Mouse (Mus musculus) right cerebral cortex, postnatal 4 days (tissue): ENCODE results near the gene Adgrl2.

Experiments
- DNase-seq: peaks from one replicate; pipeline ENCODE4 v3.0.0-alpha.2; 2022

Adgrl2 gene

GRCm38 (mm10) chr3:148871792-148872464 lies 118.4 kb downstream of the Adgrl2 start:
- no peak for DNase-seq

- DNase-seq, result no peak
Measured at GRCm38 (mm10) chr3:148867618-148868017, 122.7 kb downstream of the Adgrl2 start.

- no peak for DNase-seq
Measured at GRCm38 (mm10) chr3:148866633-148867032, 123.7 kb downstream of the Adgrl2 start.

DNA sequence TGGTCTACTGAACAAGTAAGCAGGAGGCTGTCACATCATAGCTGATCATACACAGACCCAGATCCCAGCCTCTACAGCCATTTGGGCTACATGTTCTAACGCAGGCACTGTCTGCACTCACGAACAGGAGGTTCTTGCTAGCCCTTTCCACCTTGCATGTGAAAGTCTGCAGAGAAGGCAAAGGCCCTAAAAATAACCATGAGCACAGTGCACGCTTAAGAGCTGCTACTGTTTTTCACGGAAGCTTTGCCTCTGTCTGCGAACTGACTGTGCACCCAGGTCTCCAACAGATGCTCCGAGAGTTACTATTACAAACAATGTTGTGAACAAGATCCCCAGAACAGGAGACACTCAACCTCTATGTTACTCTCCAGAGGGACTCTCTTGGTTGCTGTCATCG lies 124.3 kb downstream of the Adgrl2 start:
- DNase-seq, result no peak

DNA sequence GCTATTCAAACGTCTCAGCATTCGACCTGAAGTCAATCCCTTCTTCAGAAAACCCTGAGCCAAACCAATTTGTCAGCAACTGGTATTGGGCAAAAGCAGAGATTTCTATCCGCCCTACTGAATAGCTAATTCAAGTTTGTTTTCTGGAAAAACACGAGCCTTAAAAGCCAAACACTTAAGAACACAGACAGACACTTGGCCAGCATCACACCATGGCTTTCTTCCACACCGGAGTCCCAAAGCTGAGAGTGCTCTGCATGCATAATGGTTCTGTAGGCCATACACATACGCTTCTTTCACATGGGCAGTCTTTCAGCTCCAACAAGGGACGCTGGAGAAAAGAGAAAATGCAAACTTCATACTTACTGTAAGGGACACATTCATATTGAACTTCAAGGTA lies 125.1 kb downstream of the Adgrl2 start:
- no peak for DNase-seq

- no peak for DNase-seq
Measured at GRCm38 (mm10) chr3:148861860-148862259, 128.5 kb downstream of the Adgrl2 start.

DNA sequence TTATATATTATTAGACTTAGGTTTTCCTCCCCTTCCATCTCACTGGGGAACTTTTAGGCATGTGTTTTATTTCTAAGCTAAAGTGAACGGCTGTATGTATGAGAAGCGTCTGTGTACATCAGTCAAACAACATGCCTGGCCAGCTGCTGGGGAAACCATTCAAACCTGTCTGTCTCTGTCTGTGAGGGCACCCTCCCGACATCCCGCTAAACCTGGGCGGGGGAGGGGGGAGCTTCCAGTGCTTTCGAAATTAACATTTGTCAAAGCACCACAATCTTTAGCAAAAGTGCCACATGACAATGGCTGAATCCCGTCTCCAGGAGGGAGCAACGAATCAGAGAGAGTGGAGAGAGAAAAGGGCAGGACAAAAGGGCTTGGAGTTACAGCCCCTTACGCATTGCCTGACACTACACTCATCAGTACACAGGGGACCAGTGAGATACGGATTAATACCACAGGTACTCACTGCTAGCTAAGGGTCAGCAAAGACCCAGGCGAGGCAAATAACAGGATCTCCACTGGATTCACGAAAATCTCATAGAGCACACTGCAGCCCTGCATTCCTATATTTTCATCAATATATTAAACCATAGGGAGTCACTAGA lies 135.9 kb downstream of the Adgrl2 start:
- no peak for DNase-seq

DNA sequence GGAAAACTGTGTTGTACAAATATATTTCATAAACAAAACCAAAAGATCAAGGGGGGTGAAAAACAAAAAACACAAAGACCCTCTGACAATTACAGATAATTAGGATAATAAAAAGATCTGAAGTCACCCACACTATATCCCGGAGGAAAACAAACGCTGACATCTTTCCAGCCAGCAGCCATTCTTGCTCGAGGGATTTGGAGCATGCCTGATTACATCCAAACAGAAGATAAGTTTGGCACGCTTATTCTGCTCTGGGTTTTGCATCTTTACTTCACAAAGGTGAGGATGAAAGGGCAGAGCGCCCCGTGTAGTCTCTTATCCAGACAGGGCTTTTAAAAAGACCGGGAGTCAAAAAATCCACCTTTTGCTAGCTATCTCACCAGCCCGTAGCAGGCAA lies 137.0 kb downstream of the Adgrl2 start:
- DNase-seq, result no peak

DNA sequence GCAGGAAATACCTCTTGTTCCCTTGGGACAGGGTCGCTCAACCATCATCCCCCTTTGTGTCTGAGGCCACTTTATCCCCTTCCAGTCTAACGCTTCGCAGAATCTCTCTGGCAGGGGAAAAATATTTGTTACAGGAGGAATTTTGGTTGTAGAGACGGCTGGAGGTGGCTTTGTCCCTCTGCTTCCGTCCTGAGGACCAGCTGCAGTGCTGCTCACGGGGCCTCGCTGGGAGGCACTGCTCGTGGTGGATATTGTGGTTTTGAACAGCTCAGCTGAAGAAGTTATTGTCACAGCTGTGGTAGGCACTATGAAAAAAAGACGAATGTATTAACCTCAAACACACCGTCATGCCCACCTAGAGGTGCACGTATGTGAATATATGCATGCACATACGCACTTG lies 137.8 kb downstream of the Adgrl2 start:
- DNase-seq, result no peak

DNA sequence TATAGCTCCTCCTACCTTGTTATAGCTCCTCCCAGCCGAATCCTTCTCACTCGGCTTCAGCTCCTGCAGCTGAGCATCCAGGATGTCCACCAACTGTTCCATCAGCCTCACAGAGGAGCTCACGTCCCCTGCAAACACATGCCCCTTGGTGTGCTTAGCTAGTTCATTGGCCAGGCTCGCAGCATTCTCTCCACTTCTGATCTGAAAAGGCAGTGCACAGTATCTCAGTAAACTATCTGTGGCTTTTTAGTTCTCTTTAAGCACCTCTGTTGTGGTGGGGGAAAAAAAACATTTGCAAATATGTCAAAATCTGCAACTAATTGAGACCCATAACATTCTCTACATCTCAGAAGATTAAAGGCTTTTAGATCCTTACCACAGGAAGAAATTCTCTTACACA lies 139.5 kb downstream of the Adgrl2 start:
- no peak for DNase-seq

DNA sequence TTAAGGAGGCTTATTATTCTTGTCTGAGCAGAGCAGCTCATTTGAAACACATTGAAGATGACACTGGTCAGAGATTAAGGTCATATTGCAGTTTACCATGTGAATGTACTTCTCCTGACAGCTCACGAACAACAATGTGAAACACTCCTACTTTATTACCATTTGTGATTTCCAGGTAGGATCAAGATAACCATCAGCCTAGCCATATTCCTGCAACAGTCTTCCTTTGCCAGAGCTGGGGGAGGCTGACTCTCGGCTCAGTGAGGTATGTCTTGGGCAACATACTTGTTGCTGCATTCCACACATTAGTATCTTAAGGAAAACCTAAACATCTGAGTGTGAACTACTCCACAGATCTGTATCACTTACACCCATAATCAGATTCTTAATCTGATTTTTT lies 142.0 kb downstream of the Adgrl2 start:
- no peak for DNase-seq

GRCm38 (mm10) chr3:148844182-148844581 lies 146.2 kb downstream of the Adgrl2 start:
- no peak for DNase-seq

- DNase-seq, result no peak
Measured at GRCm38 (mm10) chr3:148842533-148842932, 147.8 kb downstream of the Adgrl2 start.

GRCm38 (mm10) chr3:148838835-148839296 lies 151.5 kb downstream of the Adgrl2 start:
- no peak for DNase-seq

- no peak for DNase-seq
Measured at GRCm38 (mm10) chr3:148838095-148838834, 152.1 kb downstream of the Adgrl2 start.

DNA sequence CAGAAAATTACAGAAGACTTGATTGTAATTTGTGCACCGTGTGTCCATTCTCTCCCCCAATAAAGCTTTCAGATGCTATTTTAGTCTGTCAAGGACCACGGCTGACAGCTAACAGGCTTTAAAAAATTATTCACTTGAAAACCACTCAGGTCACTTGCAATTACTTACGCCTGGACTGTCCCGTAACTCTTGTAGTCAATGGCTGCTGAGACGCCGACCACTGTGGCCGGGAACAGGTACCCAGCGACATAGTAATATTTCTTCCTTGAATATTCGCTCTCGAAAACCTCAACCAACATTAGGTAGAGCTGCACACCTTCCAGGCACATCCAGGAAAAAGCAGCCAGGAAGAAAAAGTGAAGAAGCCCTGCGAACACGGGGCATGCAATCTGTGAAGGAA lies 155.2 kb downstream of the Adgrl2 start:
- no peak for DNase-seq

GRCm38 (mm10) chr3:148833070-148833769 lies 157.1 kb downstream of the Adgrl2 start:
- DNase-seq, result no peak

GRCm38 (mm10) chr3:148832001-148832400 lies 158.4 kb downstream of the Adgrl2 start:
- no peak for DNase-seq

GRCm38 (mm10) chr3:148828519-148828918 lies 161.8 kb downstream of the Adgrl2 start:
- no peak for DNase-seq

DNA sequence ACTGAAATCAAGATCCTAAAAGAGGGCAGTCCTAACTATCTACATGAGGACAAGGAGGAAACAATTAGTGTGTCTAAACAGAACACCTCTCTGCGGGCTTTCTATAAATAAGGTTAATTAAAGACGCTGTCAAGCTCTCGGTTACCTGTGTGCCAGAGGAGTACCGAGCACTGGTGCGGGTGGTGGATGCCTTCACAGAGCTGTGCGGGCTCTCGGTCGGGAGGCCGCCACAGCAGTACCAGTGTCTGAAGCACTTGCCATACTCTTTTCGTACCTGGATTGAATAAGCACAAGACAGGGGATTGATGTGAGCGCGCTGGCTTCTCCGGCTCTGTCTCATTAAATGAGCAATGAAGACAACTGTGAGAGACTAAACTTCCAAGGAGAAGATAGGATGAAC lies 166.8 kb downstream of the Adgrl2 start:
- no peak for DNase-seq

GRCm38 (mm10) chr3:148821632-148822031 lies 168.7 kb downstream of the Adgrl2 start:
- no peak for DNase-seq

- DNase-seq, result no peak
Measured at GRCm38 (mm10) chr3:148819323-148820046, 170.9 kb downstream of the Adgrl2 start.
